Mouse (Mus musculus) intestine, embryonic 15.5 days (tissue): ENCODE measurements at regions not wholly inside any gene's neighbourhood (a gene's known extent, or its start where the extent isn't known, plus 50 kb on each side); places are given as distances from the start of the nearest gene placed in this dataset.

Experiments
- ATAC-seq: fragments of 200-750 bp; cut with Nextera tagmentation; 2 replicates; pipeline ENCODE4 v1.8.0; 2017; ENCODE audit warnings: moderate TSS enrichment, moderate library complexity
- H3K27ac ChIP-seq: fragments of 300-500 bp; sonication (generic); 2 replicates; pipeline ENCODE4 v1.5.1; 2015; ENCODE audit warnings: mild to moderate bottlenecking, inconsistent platforms
- H3K27me3 ChIP-seq: fragments of 300-500 bp; sonication (generic); replicated peaks from 2 replicates; pipeline ENCODE4 v1.6.1; 2015; ENCODE audit warnings: inconsistent platforms
- H3K36me3 ChIP-seq: fragments of 300-500 bp; sonication (generic); 2 replicates; pipeline ENCODE4 v1.6.1; 2015; ENCODE audit warnings: inconsistent platforms
- H3K4me1 ChIP-seq: fragments of 300-500 bp; sonication (generic); replicated peaks from 2 replicates; pipeline ENCODE4 v1.6.1; 2015; ENCODE audit warnings: inconsistent platforms
- H3K4me2 ChIP-seq: fragments of 300-500 bp; sonication (generic); replicated peaks from 2 replicates; pipeline ENCODE4 v1.6.1; 2015; ENCODE audit warnings: mild to moderate bottlenecking, inconsistent platforms
- H3K4me3 ChIP-seq: fragments of 300-500 bp; sonication (generic); replicated peaks from 2 replicates; pipeline ENCODE4 v1.5.1; 2015; ENCODE audit warnings: inconsistent platforms
- H3K9ac ChIP-seq: fragments of 300-500 bp; sonication (generic); 2 replicates; pipeline ENCODE4 v1.6.1; 2015; ENCODE audit warnings: inconsistent platforms
- H3K9me3 ChIP-seq: fragments of 300-500 bp; sonication (generic); 2 replicates; pipeline ENCODE4 v1.6.1; 2016; ENCODE audit warnings: inconsistent platforms
- WGBS: fragments of 180-500 bp; shearing (Covaris S2); methylation state at CpG from one replicate; pipeline ENCODE4 v1.1.7; 2015; 5-methylcytosine and 5-hydroxymethylcytosine counted together

DNA sequence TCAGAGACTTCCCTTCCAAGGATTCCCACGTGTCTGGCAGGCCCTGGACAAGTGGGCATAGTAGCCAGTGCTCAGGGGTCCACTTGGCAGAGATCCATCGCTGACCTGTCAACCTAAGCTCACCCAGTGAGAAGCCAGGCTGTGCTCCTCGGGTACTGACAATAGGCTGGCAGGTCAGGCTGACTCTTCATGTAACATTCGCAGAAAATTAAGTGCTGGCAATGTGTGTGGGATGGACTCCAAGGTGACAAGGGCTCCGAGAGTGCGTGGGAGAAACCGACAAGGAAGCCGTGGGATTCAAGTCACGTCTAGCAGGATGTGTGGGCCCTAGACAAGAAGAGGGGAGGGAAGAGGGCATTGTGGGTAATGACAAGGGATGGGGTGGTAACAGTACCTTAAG lies 564.6 kb upstream of the Adam5 start:
- 77% methylated on average over 9 of the region's 9 CpGs for WGBS
- H3K9ac ChIP-seq, result no peak overlapping the region
- no peaks in the 10 kb centered on the region for H3K4me1 ChIP-seq
- no peak overlapping the region for H3K27ac ChIP-seq
- no peaks in the 10 kb centered on the region for H3K27me3 ChIP-seq
- no peak overlapping the region for H3K4me3 ChIP-seq
- no peaks in the 10 kb centered on the region for H3K36me3 ChIP-seq
- H3K4me2 ChIP-seq, result no peak overlapping the region
- H3K9me3 ChIP-seq, result no peaks in the 10 kb centered on the region
- ATAC-seq, result no peak

DNA sequence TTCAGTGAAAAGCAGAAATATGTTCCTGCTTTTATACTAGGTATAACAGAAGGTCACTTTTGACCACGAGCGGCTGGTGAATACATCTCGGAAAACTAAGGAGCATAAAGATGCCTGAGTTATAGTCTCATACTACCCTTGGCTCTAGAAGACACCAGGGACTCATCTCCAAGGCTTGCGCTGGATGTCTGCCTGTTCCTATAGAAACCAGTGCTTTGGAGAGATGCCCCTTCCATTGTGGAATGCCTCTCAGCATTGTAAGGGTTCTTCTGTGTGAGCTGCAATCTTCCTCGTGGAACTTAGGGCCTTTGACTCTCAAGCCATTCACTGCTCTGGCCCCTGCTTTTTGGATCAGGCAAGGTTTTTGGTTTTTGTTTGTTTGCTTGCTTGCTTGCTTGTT lies 561.0 kb upstream of the Adam5 start:
- Histone ChIP-seq H3K4me2 (no peak overlapping the region), H3K4me3 (no peak overlapping the region), H3K27me3 (no peaks in the 10 kb centered on the region), H3K9ac (no peak overlapping the region), H3K36me3 (no peaks in the 10 kb centered on the region), H3K9me3 (no peaks in the 10 kb centered on the region), H3K4me1 (no peaks in the 10 kb centered on the region), H3K27ac (no peak overlapping the region)
- no peak for ATAC-seq
- 80% methylated on average over 5 of the region's 5 CpGs for WGBS

DNA sequence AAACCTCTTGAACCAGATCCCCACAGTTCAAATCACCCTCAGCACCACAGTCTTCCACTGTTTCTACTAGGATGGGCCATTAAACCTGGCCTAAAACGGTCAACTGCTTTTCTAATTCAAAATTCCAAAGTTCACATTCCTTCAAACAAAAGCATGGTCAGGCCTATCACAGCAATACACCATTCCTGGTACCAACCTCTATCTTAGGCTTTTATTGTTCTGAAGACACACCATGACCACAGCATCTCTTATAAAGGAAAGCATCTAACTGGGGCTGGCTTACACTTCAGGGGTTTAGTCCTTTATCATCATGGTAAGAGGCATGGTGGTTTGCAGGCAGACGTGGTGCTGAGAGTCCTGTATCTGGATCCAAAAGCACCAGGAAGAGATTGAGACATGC lies 560.4 kb upstream of the Adam5 start:
- WGBS, result 71% methylated on average over 2 of the region's 2 CpGs
- no peak for ATAC-seq
- H3K27me3 ChIP-seq, result no peaks in the 10 kb centered on the region
- no peak overlapping the region for H3K27ac ChIP-seq
- no peaks in the 10 kb centered on the region for H3K4me1 ChIP-seq
- no peaks in the 10 kb centered on the region for H3K36me3 ChIP-seq
- no peaks in the 10 kb centered on the region for H3K9me3 ChIP-seq
- no peak overlapping the region for H3K4me3 ChIP-seq
- no peak overlapping the region for H3K9ac ChIP-seq
- no peak overlapping the region for H3K4me2 ChIP-seq

DNA sequence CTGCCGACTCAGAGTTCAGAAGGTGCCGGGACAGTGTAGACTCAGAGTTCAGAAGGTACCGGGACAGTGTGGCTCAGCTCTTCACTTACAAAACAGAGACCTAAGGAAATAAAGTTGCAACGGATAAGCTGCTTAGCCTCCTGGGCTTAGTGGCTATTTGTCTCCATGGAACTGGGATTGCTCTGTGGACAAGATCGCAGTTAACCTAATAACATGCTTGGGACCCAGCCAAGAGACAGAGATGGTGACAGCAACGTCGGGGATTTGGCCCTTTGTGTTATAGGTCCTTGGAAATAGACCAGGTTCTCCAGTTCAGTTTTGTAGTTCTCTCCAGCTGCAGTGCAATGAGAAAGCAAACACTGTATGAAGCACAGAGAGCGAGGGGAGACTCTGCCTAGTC lies 549.1 kb upstream of the Adam5 start:
- Histone ChIP-seq H3K36me3 (no peaks in the 10 kb centered on the region), H3K9ac (no peak overlapping the region), H3K9me3 (no peaks in the 10 kb centered on the region), H3K4me2 (no peak overlapping the region), H3K4me3 (no peak overlapping the region), H3K4me1 (no peaks in the 10 kb centered on the region), H3K27me3 (no peaks in the 10 kb centered on the region), H3K27ac (no peak overlapping the region)
- WGBS, result 64% methylated on average over 8 of the region's 8 CpGs
- no peak for ATAC-seq

DNA sequence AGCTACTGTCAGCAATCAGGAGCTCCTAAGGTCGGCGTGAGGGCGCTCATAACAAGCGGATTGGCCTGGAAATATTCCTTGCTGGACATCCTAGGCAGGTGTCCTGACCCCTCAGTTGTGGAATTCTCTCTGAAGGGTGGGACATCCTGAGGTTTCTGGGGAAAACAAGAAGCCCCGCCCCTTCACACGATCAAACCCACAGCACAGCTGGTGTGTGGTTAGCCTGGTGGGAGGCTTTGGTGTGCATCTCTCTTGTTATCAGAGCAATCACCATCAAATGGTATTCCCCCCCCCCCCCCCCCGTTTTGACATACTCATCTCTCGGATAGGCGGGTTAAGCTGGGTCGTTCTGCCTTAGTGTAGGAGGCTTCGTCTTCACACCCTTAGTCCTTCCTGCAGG lies 546.8 kb upstream of the Adam5 start:
- Histone ChIP-seq H3K4me1 (no peaks in the 10 kb centered on the region), H3K36me3 (no peaks in the 10 kb centered on the region), H3K4me2 (no peak overlapping the region), H3K9ac (no peak overlapping the region), H3K9me3 (no peaks in the 10 kb centered on the region), H3K4me3 (no peak overlapping the region), H3K27ac (no peak overlapping the region), H3K27me3 (no peaks in the 10 kb centered on the region)
- ATAC-seq, result no peak
- WGBS, result 43% methylated on average over 10 of the region's 11 CpGs

DNA sequence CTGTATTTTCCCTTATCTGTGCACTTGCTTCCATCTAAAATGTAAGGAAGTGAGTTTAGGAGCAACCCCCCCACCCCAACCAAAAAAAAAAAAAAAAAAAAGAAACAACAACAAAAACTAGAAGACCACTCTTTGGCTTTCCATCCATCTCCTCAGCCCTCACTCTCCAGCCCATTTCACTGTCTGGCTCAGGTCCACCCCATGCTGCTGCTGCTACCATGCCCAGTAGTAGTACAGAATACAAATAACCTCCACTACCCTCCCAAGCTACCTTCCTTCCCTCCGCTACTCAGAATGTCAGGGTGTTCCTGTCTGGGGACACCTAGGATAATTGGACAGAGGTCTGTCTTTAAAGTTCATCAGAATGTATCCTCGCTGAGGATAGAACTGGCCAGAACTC lies 545.2 kb upstream of the Adam5 start:
- Histone ChIP-seq H3K27ac (no peak overlapping the region), H3K4me2 (no peak overlapping the region), H3K36me3 (no peaks in the 10 kb centered on the region), H3K9me3 (no peaks in the 10 kb centered on the region), H3K4me3 (no peak overlapping the region), H3K9ac (no peak overlapping the region), H3K4me1 (no peaks in the 10 kb centered on the region), H3K27me3 (no peaks in the 10 kb centered on the region)
- WGBS, result 83% methylated on average over 2 of the region's 2 CpGs
- ATAC-seq, result no peak

DNA sequence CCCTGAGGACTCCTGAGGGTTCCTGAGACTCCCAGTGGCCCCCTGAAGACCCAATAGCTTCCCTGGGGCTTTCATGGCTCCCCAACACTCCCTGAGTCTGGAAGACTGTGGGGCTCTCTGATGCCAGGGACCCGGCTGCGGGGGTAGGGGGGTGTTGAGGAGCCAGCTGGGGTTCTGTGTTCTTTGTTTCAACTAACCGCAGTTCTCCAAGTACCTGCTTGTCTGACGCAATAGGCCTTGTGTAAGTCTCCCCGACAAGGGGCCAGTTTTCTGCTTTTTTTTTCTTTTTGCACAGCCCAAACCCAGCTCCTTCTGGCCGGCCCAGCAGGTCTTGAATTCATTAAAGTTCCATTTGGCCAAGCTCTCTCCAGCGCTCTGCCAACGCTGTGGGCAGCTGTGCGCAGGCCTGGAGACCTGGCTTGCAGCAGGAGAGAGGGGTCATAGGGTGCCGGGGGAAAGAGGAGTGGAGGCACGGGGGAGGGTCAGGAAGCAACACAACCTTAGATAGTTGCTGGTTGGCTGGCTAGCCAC lies 544.5 kb upstream of the Adam5 start:
- Histone ChIP-seq H3K36me3 (no peaks in the 10 kb centered on the region), H3K4me3 (no peak overlapping the region), H3K9ac (no peak overlapping the region), H3K27ac (no peak overlapping the region), H3K9me3 (no peaks in the 10 kb centered on the region), H3K4me1 (no peaks in the 10 kb centered on the region), H3K27me3 (no peaks in the 10 kb centered on the region), H3K4me2 (no peak overlapping the region)
- no peak for ATAC-seq
- 22% methylated on average over 11 of the region's 11 CpGs for WGBS

DNA sequence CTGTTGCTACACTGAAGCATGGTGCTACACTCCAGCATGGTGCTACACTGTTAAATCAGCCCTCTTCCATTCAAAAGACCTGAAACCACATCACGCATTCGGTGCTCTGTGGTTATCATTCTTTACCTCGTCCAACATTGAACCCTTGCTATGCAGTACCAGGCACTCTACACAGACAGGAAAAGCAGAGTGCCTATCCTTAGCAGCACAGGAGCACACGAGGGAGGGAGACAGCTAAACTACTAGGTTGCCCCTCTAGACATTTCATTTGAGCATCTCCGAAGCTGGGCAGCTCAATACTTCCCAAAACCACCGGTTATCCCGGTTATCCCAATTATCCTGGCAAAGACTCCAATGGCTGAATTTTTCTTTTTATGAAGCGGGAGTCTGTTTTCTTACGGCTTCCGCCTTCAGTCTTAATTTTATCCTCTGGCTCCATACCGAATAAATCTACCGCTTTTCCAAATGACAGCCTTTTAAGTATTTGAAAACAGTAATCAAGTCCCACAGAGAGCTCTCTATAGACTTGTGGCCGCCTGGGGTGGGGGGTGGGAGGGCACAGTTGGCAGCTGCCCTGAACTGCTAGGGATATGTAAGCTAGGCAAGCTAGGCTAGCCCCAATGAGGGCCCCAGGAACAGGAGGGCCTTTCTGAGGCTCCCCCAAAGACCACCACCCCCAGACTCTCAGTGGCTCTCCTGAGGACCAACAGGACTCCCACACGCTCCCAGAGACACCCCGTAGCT lies 543.8 kb upstream of the Adam5 start:
- no peak overlapping the region for H3K9ac ChIP-seq
- H3K4me2 ChIP-seq, result no peak overlapping the region
- H3K36me3 ChIP-seq, result no peaks in the 10 kb centered on the region
- ATAC-seq, result no peak
- WGBS, result 60% methylated on average over 15 of the region's 15 CpGs
- no peaks in the 10 kb centered on the region for H3K27me3 ChIP-seq
- H3K9me3 ChIP-seq, result no peaks in the 10 kb centered on the region
- no peak overlapping the region for H3K4me3 ChIP-seq
- H3K27ac ChIP-seq, result no peak overlapping the region
- no peaks in the 10 kb centered on the region for H3K4me1 ChIP-seq

DNA sequence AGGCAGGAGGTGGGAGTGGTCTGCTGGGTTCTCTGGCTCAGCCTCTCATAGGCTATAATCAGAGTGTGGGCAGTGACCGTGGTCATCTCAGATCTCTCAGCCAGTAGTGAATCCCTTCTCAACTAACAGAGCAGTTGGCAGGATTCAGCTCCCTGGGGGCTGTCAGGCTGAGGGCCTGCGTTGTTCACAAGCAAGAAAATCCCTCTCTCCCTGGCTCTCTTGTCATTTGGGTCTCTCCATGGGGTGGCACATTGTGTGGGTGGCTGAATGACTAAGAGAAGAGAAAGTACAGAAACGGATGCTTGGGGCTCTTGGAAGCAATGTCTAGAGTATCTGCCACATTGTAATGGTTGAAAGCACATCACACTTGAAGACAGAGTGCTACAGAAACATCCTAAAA lies 542.0 kb upstream of the Adam5 start:
- no peak overlapping the region for H3K27ac ChIP-seq
- H3K9me3 ChIP-seq, result no peaks in the 10 kb centered on the region
- 52% methylated on average over 3 of the region's 3 CpGs for WGBS
- ATAC-seq, result no peak
- no peak overlapping the region for H3K4me2 ChIP-seq
- H3K4me1 ChIP-seq, result no peaks in the 10 kb centered on the region
- H3K36me3 ChIP-seq, result no peaks in the 10 kb centered on the region
- H3K4me3 ChIP-seq, result no peak overlapping the region
- no peaks in the 10 kb centered on the region for H3K27me3 ChIP-seq
- H3K9ac ChIP-seq, result no peak overlapping the region

DNA sequence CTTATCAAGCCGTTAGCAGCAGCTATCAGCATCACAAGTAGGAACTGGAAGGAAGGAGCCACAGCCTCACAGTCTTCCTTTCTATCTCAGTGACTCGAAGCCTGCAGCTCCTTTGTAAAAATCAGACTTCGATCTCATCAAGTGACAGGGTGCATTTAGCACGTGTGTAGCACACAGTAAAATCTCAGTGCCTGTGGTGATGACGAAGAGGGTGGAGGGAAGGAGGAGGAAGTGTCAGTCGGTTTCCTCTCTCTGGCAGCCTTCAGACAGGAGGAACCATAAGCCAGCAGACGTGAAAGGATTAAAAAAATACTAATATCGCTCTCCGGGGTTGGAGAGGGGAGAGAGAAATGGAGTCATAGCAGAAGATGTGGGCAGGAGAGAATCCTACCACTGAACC lies 538.5 kb upstream of the Adam5 start:
- no peak overlapping the region for H3K4me2 ChIP-seq
- H3K9me3 ChIP-seq, result no peaks in the 10 kb centered on the region
- no peak for ATAC-seq
- H3K9ac ChIP-seq, result no peak overlapping the region
- no peak overlapping the region for H3K4me3 ChIP-seq
- H3K27me3 ChIP-seq, result no peaks in the 10 kb centered on the region
- WGBS, result 57% methylated on average over 9 of the region's 9 CpGs
- H3K36me3 ChIP-seq, result no peaks in the 10 kb centered on the region
- no peaks in the 10 kb centered on the region for H3K4me1 ChIP-seq
- no peak overlapping the region for H3K27ac ChIP-seq

DNA sequence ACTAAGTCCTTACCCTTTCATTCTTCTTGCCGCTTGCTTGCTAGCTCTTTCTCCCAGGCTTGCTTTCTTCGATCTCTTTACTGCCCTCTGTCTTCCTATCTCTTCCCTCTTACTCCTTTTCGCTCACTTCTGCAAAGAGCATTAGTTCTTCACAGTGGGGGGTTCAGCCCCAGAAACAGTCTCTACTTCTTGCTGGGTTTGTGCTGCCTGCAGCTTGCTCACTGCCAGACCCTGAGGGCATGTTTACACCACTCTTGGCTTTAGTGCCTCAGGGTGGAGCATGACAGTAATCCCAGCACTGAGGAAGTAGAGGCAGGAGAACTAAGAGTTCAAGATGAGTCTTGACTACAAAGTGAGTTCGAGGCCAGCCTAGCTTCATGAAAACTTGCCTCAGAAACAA lies 538.0 kb upstream of the Adam5 start:
- no peak for ATAC-seq
- Histone ChIP-seq H3K9me3 (no peaks in the 10 kb centered on the region), H3K9ac (no peak overlapping the region), H3K4me1 (no peaks in the 10 kb centered on the region), H3K27me3 (no peaks in the 10 kb centered on the region), H3K36me3 (no peaks in the 10 kb centered on the region), H3K4me3 (no peak overlapping the region), H3K4me2 (no peak overlapping the region), H3K27ac (no peak overlapping the region)
- 67% methylated on average over 4 of the region's 4 CpGs for WGBS

DNA sequence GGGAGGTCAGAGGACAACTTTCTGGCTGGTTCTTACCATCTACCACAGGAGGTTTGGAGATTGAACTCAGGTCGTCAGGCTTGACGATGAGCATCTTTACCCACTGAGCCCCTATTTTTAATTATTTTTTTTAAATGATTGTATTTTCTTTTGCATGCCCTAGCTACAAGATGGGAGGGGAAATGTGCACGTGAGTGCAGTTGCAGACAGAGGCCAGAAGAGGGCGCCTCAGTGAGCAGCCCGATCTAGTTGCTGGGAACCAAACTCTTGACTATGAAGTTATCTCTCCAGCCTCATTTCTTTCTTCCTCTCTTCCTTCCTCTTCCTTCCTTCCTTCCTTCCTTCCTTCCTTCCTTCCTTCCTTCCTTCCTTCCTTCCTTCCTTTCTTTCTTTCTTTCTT lies 537.3 kb upstream of the Adam5 start:
- Histone ChIP-seq H3K9ac (no peak overlapping the region), H3K36me3 (no peaks in the 10 kb centered on the region), H3K9me3 (no peaks in the 10 kb centered on the region), H3K4me3 (no peak overlapping the region), H3K4me1 (no peaks in the 10 kb centered on the region), H3K27ac (no peak overlapping the region), H3K27me3 (no peaks in the 10 kb centered on the region), H3K4me2 (no peak overlapping the region)
- 88% methylated on average over 5 of the region's 5 CpGs for WGBS
- ATAC-seq, result no peak

DNA sequence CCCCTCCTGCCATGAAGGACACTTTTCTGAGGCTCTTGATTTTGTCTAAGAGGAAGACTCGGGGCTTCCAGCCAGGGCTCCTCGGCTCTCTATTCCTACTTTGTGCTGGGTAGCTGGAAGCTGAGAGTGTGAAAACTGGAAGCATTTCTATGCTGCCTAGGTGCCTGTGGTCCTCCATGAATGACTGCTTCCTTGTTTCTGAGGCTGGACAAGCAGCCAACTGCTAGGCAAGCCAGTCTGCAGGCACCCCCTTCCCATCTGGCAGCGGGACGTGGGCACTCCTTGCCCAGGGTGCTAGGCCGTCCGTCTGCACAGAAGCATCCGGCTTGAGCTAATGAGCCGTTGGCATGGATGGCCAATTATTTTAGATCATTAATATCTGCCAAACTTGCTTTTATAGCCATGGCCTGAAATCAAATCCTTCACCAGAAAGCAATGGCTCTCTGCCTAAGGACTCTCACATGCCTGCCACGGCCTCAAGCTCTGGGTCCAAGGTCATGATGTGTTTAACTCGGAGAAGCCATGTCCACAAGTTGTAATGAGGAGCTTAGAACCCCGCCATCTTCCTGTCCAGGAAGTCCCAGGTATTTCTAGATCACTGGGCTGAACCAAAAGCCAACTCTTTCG lies 534.5 kb upstream of the Adam5 start:
- H3K27me3 ChIP-seq, result no peaks in the 10 kb centered on the region; the same call in 1 of the 2 replicates
- no peaks in the 10 kb centered on the region; the same call in 1 of the 2 replicates for H3K4me1 ChIP-seq
- no peaks in the 10 kb centered on the region for H3K9me3 ChIP-seq
- no peak overlapping the region for H3K9ac ChIP-seq
- no peak for ATAC-seq
- no peak overlapping the region for H3K4me3 ChIP-seq
- H3K36me3 ChIP-seq, result no peaks in the 10 kb centered on the region
- H3K4me2 ChIP-seq, result no peak overlapping the region
- 87% methylated on average over 12 of the region's 12 CpGs for WGBS
- H3K27ac ChIP-seq, result no peak overlapping the region
